Comparison of ENCODE assay signal across 8 mouse cellular contexts in the genomic region with DNA sequence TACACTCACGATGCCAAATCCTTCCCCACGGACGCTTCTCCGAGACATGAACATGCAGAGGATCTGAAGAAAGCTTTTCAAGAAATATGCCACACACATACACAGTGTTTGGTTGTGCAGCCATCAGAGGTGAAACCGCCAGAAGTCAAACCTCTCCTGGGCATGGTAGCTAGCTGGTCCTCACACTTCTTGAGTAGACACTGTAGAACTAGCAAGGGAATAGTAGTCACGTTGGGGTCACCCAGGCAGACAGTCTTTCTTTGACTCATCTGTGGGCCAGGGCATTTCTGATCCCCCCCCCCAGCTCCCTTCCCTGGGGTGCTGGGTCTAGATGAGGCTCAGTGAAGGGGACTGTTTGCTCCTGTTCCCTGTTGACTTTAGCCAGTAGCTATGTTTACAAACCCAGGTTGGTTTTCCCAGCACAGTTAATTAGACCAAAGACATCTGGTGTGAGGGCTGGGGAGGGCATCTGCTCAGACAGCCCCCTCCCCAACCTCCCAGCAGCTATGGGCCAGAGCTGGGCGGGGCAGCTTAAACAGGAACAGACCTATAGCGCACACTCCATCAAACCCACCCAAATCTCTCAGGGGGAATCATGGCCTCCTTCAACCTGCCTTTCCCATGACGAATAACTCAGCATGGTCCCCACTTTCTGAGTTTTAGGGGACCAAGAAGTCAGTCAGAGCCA. TPM values are rescaled to one million over a fixed set of nuclear protein-coding genes. Genes with fewer than 3 reads are reported as not detected.
A peak's percentile ranks its signal among the peaks of the same experiment; 100 is the strongest.
DNase-seq lines count a peak whose midpoint lies in the region; ATAC-seq lines count a peak whose summit lies in the region.

No protein-coding gene starts in this region.

- no peaks in the 10 kb centered on the region for H3K36me3 ChIP-seq in forebrain, embryonic 10.5 days (replicated peaks)
- no peaks in the 10 kb centered on the region for H3K36me3 ChIP-seq in intestine, embryonic 16.5 days (ENCODE audit: control insufficient read depth, insufficient read depth, low read length)
- no peaks in the 10 kb centered on the region for H3K36me3 ChIP-seq in neural tube, embryonic 12.5 days

- intact Hi-C loops in left cerebral cortex, postnatal 10 days (cut with DNase I) = no loop called here

- H3K4me1 ChIP-seq in forebrain, embryonic 10.5 days = peaks cover 66% of the 10 kb centered on the region
- peaks cover 27% of the 10 kb centered on the region for H3K4me1 ChIP-seq in intestine, embryonic 16.5 days (ENCODE audit: control insufficient read depth, insufficient read depth, low read length)
- peaks cover 36% of the 10 kb centered on the region for H3K4me1 ChIP-seq in neural tube, embryonic 12.5 days

- H3K27me3 ChIP-seq in forebrain, embryonic 10.5 days (ENCODE audit: poor library complexity, severe bottlenecking) = peaks cover 78% of the 10 kb centered on the region
- no peaks in the 10 kb centered on the region; the same call in 1 of the 2 replicates for H3K27me3 ChIP-seq in intestine, embryonic 16.5 days (replicated peaks; ENCODE audit: control insufficient read depth, insufficient read depth, low read length)
- peaks cover 3% of the 10 kb centered on the region; the same call in 1 of the 2 replicates for H3K27me3 ChIP-seq in neural tube, embryonic 12.5 days (replicated peaks)

- H3K9ac ChIP-seq in intestine, embryonic 16.5 days (ENCODE audit: low read depth, low read length) = peak overlapping the region; percentile 100
- no peak overlapping the region for H3K9ac ChIP-seq in neural tube, embryonic 12.5 days

- peak overlapping the region; percentile 96 for H3K27ac ChIP-seq in forebrain, embryonic 10.5 days
- H3K27ac ChIP-seq in intestine, embryonic 16.5 days (ENCODE audit: low read length) = peak overlapping the region; percentile 86
- no peak overlapping the region for H3K27ac ChIP-seq in neural tube, embryonic 12.5 days

- peak overlapping the region; percentile 92 for H3K4me2 ChIP-seq in intestine, embryonic 16.5 days (ENCODE audit: low read depth, low read length)
- peak overlapping the region; percentile 91 for H3K4me2 ChIP-seq in neural tube, embryonic 12.5 days (replicated peaks)

- peak; percentile 35 for DNase-seq in kidney, postnatal 10 days
- DNase-seq in kidney, adult 11 months = no peak
- DNase-seq in forebrain, embryonic 10.5 days (ENCODE audit: extremely low spot score, low spot score) = no peak
- DNase-seq in right cerebral cortex, postnatal 4 days = no peak
- DNase-seq in left cerebral cortex, postnatal 10 days (ENCODE audit: extremely low spot score in 1 of 2, low spot score in 2 of 2) = no peak
- DNase-seq in thymus, postnatal 4 days = no peak

- no peaks in the 10 kb centered on the region for H3K9me3 ChIP-seq in forebrain, embryonic 10.5 days
- no peaks in the 10 kb centered on the region for H3K9me3 ChIP-seq in intestine, embryonic 16.5 days (ENCODE audit: control insufficient read depth, low read length)
- H3K9me3 ChIP-seq in neural tube, embryonic 12.5 days = no peaks in the 10 kb centered on the region

- peak overlapping the region; percentile 78 for H3K4me3 ChIP-seq in forebrain, embryonic 10.5 days
- H3K4me3 ChIP-seq in intestine, embryonic 16.5 days (ENCODE audit: low read length) = peak overlapping the region; percentile 94
- no peak overlapping the region for H3K4me3 ChIP-seq in neural tube, embryonic 12.5 days

- ATAC-seq in intestine, embryonic 16.5 days = no peak
- no peak for ATAC-seq in neural tube, embryonic 12.5 days (ENCODE audit: low FRiP score, low read depth)

- WGBS in forebrain, embryonic 10.5 days = 41% methylated on average over 9 of the region's 9 CpGs
- WGBS in intestine, embryonic 16.5 days = 68% methylated on average over 9 of the region's 9 CpGs
- WGBS in neural tube, embryonic 12.5 days = 50% methylated on average over 9 of the region's 9 CpGs

RNA-seq across cellular contexts. Expression of gene Pkdcc, which starts 1.7 kb away (rescaled TPM):
- 6.2 and 6.6 TPM in 2 replicates for polyA plus RNA-seq in forebrain, embryonic 10.5 days (2016; fragmentation: Nextera tagmentation; extraction: Ambion mirVana)
- 18.3 and 18.7 TPM in 2 replicates for polyA plus RNA-seq in intestine, embryonic 16.5 days (2015; fragmentation: Nextera tagmentation; extraction: Ambion mirVana)
- 10.8 and 11.3 TPM in 2 replicates for polyA plus RNA-seq in neural tube, embryonic 12.5 days (2016; fragmentation: Nextera tagmentation; extraction: Ambion mirVana)
- total RNA-seq in left cerebral cortex, postnatal 10 days (2021) = 10 to 100 TPM; 16.7 to 19.8 TPM
